Mouse (Mus musculus): ENCODE measurements at regions not wholly inside any gene's neighbourhood (a gene's known extent, or its start where the extent isn't known, plus 50 kb on each side); places are given as distances from the start of the nearest gene placed in this dataset.

- no peak for DNase-seq (ENCODE audit: low spot score in 2 of 2)
Observed at GRCm38 (mm10) chr13:102640171-102640570, 53.2 kb upstream of the Cd180 start.

Measured in frontal cortex, postnatal 14 days (tissue).